Mouse (Mus musculus): Measurements from ENCODE around the gene Gar1.

Gene Gar1

DNA sequence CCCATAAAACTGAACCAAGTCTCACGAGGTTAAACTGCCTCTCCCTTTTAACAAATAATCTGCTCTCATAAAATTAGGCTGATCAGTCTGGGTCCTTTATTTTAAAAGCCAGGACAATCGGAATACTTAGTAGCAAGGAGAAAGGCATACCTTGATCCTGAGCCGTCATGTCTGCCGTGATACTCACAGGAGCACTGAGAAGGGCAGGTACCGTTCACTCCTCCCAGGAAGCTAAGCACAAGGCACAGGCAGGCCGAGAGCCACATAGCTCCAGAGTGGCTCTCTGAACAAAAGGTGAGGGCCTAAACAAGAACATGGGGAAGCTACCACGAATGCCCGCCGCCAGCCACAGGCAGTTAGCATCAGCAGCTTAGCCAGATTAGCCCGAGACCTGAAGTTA, 27.4 kb downstream of the Gar1 start, which contains the start of gene Lrit3:
TSS of gene Lrit3 (minus strand) at position 266 of the 400 bp plus-strand sequence.
- no peak for DNase-seq (ENCODE audit: extremely low read depth, low read depth)

DNA sequence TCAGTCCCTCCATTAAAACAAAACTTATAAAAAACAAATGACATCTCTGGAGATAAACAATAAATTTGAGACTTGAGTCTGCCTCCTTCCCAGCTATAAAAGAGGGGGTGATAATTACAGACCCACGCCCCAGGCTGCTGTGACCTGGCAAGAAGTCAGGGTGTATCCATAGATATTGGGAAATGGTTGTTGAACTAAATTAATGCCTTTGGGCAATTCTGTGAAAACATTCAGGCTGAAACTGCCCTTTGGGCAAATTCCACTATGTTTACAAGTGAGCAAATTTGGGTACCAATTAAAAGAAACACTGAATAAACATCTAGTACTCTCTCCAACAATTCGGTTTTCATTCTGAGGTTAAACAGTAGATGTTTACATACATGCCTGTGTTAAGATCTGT, 32.2 kb downstream of the Gar1 start:
- DNase-seq (ENCODE audit: extremely low read depth, low read depth): no peak

DNA sequence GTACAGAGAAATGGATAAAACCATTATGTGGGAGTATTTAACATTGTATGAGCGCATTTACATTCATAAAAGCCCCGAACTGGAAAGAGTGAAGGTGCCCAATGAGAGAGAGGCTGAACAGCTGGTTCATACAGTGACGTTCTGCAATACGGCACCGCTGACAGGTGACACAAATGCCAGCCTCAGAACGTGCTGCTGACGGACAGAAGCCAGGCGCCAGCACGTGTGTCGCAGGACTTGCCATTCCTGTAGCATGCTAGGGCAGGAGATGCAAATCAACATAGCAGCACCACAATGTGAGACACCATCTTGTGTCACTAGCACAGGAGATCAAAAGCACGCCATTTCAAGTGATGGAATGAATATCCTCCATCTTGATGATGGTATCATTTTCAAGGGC, 32.6 kb downstream of the Gar1 start:
- DNase-seq (ENCODE audit: extremely low read depth, low read depth): no peak

DNA sequence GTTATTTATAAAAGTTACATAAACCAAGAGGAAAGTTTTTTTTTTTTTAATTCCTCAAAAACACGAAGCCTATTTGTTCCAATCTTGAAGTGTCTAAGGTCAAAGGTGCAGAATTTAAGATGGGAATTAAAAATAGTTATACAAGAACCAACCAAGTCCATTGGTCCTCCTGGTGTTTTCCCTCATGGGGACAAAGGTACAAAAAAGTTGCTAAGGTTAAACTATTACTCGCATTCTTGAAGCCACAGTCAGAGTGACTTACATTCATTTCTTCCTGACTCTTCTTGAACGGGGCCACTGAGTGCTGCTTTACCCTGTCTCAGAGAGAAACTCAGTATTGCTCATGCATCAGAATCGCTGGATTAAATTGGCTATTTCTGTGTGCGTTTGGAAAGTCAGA, 33.9 kb downstream of the Gar1 start:
- no peak for DNase-seq (ENCODE audit: extremely low read depth, low read depth)

DNA sequence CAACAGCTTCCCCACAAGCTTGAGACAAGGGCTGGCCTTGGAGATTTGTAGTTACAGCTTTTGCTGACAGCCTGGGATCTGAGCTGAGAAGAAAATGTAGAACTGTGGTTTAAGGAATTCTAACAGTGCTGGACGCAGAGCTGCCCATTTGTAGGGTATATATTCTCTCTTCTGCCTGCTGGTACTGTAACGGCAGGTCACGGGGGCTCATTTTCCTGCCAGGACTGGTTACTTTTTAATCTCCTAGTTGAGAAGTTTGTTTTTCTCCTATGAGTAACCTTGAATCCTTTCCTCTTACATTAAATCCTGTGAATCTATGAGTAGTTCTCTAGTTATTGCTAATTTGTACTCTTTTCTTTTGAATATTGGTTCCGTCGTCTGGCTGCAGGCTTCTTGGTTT, 37.4 kb downstream of the Gar1 start:
- no peak for DNase-seq (ENCODE audit: extremely low read depth, low read depth)

DNA sequence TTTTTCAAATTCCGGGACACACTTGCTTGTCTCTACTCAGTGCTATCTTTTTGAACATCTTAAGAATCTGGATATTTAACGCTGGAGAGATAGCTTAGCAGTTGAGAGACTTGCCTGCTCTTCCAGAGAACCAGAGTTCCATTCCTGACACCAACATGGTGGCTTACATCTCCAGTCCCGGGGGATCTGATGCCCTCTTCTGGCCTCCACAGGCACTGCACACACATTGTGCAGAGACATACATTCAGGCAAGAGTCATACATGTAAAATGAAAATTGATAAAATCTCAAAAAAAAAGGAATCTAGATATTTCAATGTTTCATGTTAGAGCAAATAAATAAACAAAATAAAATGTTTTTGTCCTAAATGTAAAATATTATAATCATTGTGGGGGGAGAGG, 48.5 kb downstream of the Gar1 start:
- peak; percentile 6 for DNase-seq (ENCODE audit: extremely low read depth, low read depth)

DNA sequence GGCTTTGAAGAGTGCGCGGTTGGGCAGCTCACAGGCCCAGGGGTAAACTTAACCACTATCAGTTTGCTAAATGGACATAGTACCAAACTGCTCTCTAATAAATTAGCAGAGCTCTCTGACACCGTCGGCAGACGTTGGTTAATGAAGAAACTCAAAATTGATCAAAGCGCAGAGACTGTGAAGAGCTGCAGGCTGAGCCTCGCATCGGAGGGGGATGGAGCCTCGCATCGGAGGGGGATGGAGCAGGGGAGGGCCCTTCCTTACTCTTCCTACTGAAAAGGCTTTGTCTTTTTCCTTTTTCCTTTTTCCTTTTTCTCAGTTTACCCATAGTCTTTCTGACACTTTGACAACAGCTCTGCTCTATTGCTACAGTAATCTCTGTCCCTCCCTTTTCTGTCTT, 49.8 kb downstream of the Gar1 start:
- no peak for DNase-seq (ENCODE audit: extremely low read depth, low read depth)
